Comparison of ENCODE assay signal across 8 mouse cellular contexts in the genomic region with DNA sequence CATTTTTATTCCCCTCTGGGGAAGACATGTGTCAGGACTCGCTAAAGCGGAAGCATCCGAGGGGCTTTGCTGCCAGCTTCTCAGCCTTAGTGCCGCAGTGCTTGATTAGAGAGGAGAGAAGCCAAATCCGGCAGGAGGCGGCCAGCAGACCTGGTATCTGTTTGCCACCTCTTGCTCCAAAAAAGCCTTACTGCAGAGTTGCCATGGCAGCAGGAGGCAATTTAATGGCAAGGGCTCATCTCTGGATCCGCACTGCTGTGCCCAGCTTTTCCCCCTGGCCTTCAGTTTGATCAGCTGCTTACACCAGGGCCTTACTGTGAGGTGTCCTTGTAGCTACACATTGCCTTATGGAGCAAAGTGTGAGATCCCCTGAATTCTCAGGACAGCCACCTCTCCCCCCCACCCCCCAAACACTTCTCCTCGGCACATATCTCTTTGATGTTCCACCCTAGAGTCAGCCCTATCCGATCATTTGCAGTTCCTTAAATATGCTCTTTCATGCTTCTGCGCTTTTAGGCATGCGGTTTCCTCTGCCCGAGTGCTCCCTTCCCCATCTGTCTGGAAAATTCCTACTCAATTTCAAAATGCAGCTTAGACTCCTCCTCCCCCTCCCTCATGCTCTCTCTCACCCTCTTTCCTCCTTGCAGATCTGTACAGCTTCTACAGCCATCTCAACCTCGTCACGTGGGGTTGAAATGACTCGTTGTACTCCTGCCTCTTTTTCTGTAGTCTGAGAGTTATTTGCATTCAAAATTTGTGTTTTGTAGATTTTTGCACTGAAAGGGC.
A peak's percentile ranks its signal among the peaks of the same experiment; 100 is the strongest.
DNase-seq lines count a peak whose midpoint lies in the region; ATAC-seq and TF ChIP-seq lines count a peak whose summit lies in the region.

No protein-coding gene starts in this region.

- no peak overlapping the region for H3K4me3 ChIP-seq in neural tube, embryonic 12.5 days
- no peak overlapping the region for H3K4me3 ChIP-seq in heart, embryonic 14.5 days (ENCODE audit: control insufficient read depth in 1 of 2, insufficient read depth in 1 of 2, low read depth in 1 of 2, low read length in 2 of 2)
- no peak overlapping the region for H3K4me3 ChIP-seq in small intestine, adult 2 months (ENCODE audit: low read depth, low read length)

- H3K4me1 ChIP-seq in neural tube, embryonic 12.5 days: peaks cover 16% of the 10 kb centered on the region
- H3K4me1 ChIP-seq in heart, embryonic 14.5 days (ENCODE audit: control insufficient read depth in 2 of 2, insufficient read depth in 2 of 2, low read length in 2 of 2): peaks cover 19 to 43% of the 10 kb centered on the region in 2 experiments
- H3K4me1 ChIP-seq in small intestine, adult 2 months (ENCODE audit: control insufficient read depth, insufficient read depth, insufficient read length, low read length): peaks cover 5% of the 10 kb centered on the region

- H3K4me2 ChIP-seq in neural tube, embryonic 12.5 days (replicated peaks): no peak overlapping the region; the same call in 1 of the 2 replicates
- H3K4me2 ChIP-seq in heart, embryonic 14.5 days (ENCODE audit: low read length): peak overlapping the region; percentile 21; the same call in 1 of the 2 replicates

- H3K27me3 ChIP-seq in neural tube, embryonic 12.5 days (replicated peaks): no peaks in the 10 kb centered on the region
- no peaks in the 10 kb centered on the region for H3K27me3 ChIP-seq in heart, embryonic 14.5 days (ENCODE audit: control insufficient read depth, insufficient read depth, low read length)
- no peaks in the 10 kb centered on the region for H3K27me3 ChIP-seq in small intestine, adult 2 months (ENCODE audit: control insufficient read depth, insufficient read depth, low read length)

- no peak for TF ChIP-seq CTCF in small intestine, adult 2 months (IDR thresholded peaks at IDR 0.05; ENCODE audit: extremely low read depth, insufficient read length, insufficient replicate concordance, low read depth, low read length)

- DNase-seq in neural tube, embryonic 10.5 days (ENCODE audit: extremely low spot score, low spot score): no peak
- DNase-seq in cerebellum, adult 9-11 months: peak; percentile 91
- DNase-seq in layer of hippocampus, adult 11-12 months (ENCODE audit: low spot score): peak; percentile 73
- DNase-seq in lung, postnatal 4 days: peak; percentile 27 to 33
- no peak for DNase-seq in natural killer cell, adult 2 months (ENCODE audit: low spot score in 2 of 2)

- no peaks in the 10 kb centered on the region for H3K36me3 ChIP-seq in neural tube, embryonic 12.5 days
- H3K36me3 ChIP-seq in heart, embryonic 14.5 days (ENCODE audit: control insufficient read depth, insufficient read depth, low read length): 0 out of 2 replicates have a peak, but pooled peaks cover 4% of the 10 kb centered on the region
- H3K36me3 ChIP-seq in small intestine, adult 2 months (ENCODE audit: control insufficient read depth, insufficient read depth, low read length): peaks cover 6% of the 10 kb centered on the region

- WGBS in neural tube, embryonic 12.5 days: 44% methylated on average over 15 of the region's 15 CpGs
- 40% methylated on average over 15 of the region's 15 CpGs for WGBS in heart, embryonic 14.5 days
- WGBS in small intestine, adult 2 months: 79% methylated on average over 15 of the region's 15 CpGs

- ATAC-seq in neural tube, embryonic 12.5 days (ENCODE audit: low FRiP score, low read depth): peak; percentile 68
- ATAC-seq in heart, embryonic 14.5 days (ENCODE audit: insufficient number of reproducible peaks, insufficient read depth, low FRiP score, low read depth): no peak

- H3K9me3 ChIP-seq in neural tube, embryonic 12.5 days: no peaks in the 10 kb centered on the region
- H3K9me3 ChIP-seq in heart, embryonic 14.5 days (ENCODE audit: control insufficient read depth, low read length): no peaks in the 10 kb centered on the region

- no peak overlapping the region for H3K27ac ChIP-seq in neural tube, embryonic 12.5 days
- 0 out of 4 replicates have a peak overlapping the region, but pooled peaks of 1 of the 2 experiments have one; percentile 24 for H3K27ac ChIP-seq in heart, embryonic 14.5 days (replicated peaks in 1 of 2; ENCODE audit: control insufficient read depth in 1 of 2, insufficient read depth in 1 of 2, low read depth in 2 of 2, low read length in 2 of 2)
- H3K27ac ChIP-seq in small intestine, adult 2 months (ENCODE audit: insufficient read depth, low read depth, low read length): 0 out of 2 replicates have a peak overlapping the region, but pooled peaks have one; percentile 47

- H3K9ac ChIP-seq in neural tube, embryonic 12.5 days: no peak overlapping the region
- H3K9ac ChIP-seq in heart, embryonic 14.5 days (ENCODE audit: low read length): peak overlapping the region; percentile 21; the same call in 1 of the 2 replicates

- TF ChIP-seq POLR2A in small intestine, adult 2 months (IDR thresholded peaks at IDR 0.05; ENCODE audit: low read depth, low read length): no peak

Comparison
In these comparisons a context has a peak if more than half of its experiments do, and no peak if none do; other contexts are left out.
1. DNase-seq: peak in cerebellum, adult 9-11 months (single experiment), layer of hippocampus, adult 11-12 months (single experiment) and lung, postnatal 4 days (2 of 2); none in neural tube, embryonic 10.5 days (single experiment) and natural killer cell, adult 2 months (0 of 2).